Mouse (Mus musculus) forebrain, embryonic 13.5 days (tissue): ENCODE data around the gene Drd1. TPM values are rescaled to one million over a fixed set of nuclear protein-coding genes. Genes with fewer than 3 reads are reported as not detected.

Experiments
- ATAC-seq: fragments of 200-750 bp; cut with Nextera tagmentation; 2 replicates; pipeline ENCODE4 v1.8.0; 2017
- H3K27ac ChIP-seq: fragments of 300-500 bp; sonication (generic); 2 replicates; pipeline ENCODE4 v1.5.1; 2015; ENCODE audit warnings: inconsistent platforms, mild to moderate bottlenecking, moderate library complexity
- H3K27me3 ChIP-seq: fragments of 300-500 bp; sonication (generic); 2 replicates; pipeline ENCODE4 v1.6.1; 2015; ENCODE audit warnings: mild to moderate bottlenecking, inconsistent platforms
- H3K36me3 ChIP-seq: fragments of 300-500 bp; sonication (generic); 2 replicates; pipeline ENCODE4 v1.6.1; 2015; ENCODE audit warnings: mild to moderate bottlenecking, inconsistent platforms; ENCODE audit not compliant: poor library complexity, severe bottlenecking
- H3K4me1 ChIP-seq: fragments of 300-500 bp; sonication (generic); 2 replicates; pipeline ENCODE4 v1.6.1; 2015; ENCODE audit warnings: inconsistent platforms
- H3K4me2 ChIP-seq: fragments of 300-500 bp; sonication (generic); 2 replicates; pipeline ENCODE4 v1.6.1; 2015; ENCODE audit warnings: inconsistent platforms, mild to moderate bottlenecking, moderate library complexity
- H3K4me3 ChIP-seq: fragments of 300-500 bp; sonication (generic); 2 replicates; pipeline ENCODE4 v1.5.1; 2015; ENCODE audit warnings: mild to moderate bottlenecking, inconsistent platforms
- H3K9ac ChIP-seq: fragments of 300-500 bp; sonication (generic); 2 replicates; pipeline ENCODE4 v1.6.1; 2015; ENCODE audit warnings: mild to moderate bottlenecking, inconsistent platforms
- H3K9me3 ChIP-seq: fragments of 300-500 bp; sonication (generic); replicated peaks from 2 replicates; pipeline ENCODE4 v1.6.1; 2016; ENCODE audit warnings: inconsistent platforms
- WGBS: fragments of 180-500 bp; shearing (Covaris S2); methylation state at CpG from one replicate; pipeline ENCODE4 v1.1.7; 2015; 5-methylcytosine and 5-hydroxymethylcytosine counted together
- polyA plus RNA-seq: library from polyadenylated mRNA; unstranded; fragments of >200 nt; fragmentation: Nextera tagmentation; extraction: Ambion mirVana; gene quantifications from 2 replicates; pipeline ENCODE4 v1.2.1, GENCODE M21; 2015

Gene Drd1
- polyA plus RNA-seq, 1 experiment from 2014 or later: 3.4 TPM

DNA sequence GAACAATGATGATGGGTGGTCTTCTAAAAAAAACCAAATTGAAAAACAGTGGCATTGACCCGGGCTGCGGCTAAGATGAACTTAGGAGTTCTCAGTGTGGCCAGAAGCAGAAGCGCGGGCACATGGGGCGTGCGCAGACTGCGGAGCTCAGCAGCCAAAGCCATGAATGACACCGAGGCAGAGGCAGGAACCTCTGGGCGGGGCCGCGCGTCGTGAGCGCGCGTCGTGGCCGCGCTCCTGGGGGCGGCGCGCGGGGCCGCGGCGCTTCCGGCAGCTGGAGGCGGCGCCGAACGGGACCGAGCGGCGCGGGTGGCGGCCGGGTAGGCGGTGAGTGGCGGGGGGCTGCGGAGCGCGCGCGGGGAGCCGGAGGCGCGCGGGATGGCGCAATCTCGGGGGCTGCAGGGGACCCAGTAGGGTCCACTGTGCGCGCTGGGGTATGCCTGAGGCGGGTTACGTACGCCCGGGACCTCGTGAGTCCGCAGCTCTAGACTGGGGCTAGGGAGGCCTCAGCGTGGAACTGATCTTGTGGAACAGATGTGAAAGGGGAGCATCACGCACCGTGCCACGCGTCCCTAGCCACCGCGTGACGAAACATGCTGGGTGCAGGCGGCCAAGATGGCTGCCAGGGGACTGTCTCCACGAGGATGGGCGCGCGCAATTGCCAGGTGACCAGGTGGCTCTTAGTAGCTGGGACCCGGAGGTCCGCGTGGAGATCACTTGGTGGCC is 16.3 kb upstream of the Drd1 start, which contains the start of gene Sfxn1:
Gene Sfxn1, plus strand, starts transcription at position 264 of the 726 bp plus-strand sequence.
- WGBS: under 1% methylated on average over 67 of the region's 74 CpGs
- peak within 1 kb of the TSS; percentile 59 for H3K27ac ChIP-seq
- peak; percentile 87 for ATAC-seq

DNA sequence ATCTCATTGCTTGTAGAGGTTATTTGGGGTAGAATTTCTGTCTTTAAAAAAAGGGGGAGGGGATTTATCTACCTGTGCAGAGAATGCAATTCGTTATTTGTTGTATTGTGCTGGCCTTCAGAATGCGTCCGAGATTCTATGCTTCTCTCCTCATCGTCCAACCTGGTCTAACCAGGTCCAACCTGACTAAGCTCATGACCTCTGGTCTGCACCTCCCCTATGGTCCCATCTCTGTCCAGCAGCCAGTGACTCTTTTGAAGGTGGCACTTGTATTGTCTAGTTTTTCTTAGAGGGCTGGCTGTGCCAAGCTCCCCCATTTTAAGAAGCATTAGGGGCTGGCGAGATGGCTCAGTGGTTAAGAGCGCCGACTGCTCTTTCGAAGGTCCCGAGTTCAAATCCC is 15.5 kb upstream of the Drd1 start:
- Histone ChIP-seq H3K9me3 (no peaks in the 10 kb centered on the region), H3K4me3 (no peak overlapping the region), H3K4me2 (no peak overlapping the region), H3K9ac (no peak overlapping the region), H3K36me3 (no peaks in the 10 kb centered on the region), H3K27me3 (0 out of 2 replicates have a peak, but pooled peaks cover 2% of the 10 kb centered on the region), H3K4me1 (peaks cover 28% of the 10 kb centered on the region), H3K27ac (no peak overlapping the region)
- no peak for ATAC-seq
- 91% methylated on average over 9 of the region's 9 CpGs for WGBS

More for the DNA sequence above, 16.3 kb upstream of the Drd1 start, which contains the start of gene Sfxn1:
- peak within 1 kb of the TSS; percentile 81 for H3K9ac ChIP-seq
- peaks cover 28% of the 10 kb centered on the region for H3K4me1 ChIP-seq
- no peaks in the 10 kb centered on the region for H3K27me3 ChIP-seq
- H3K4me3 ChIP-seq: peak within 1 kb of the TSS; percentile 69
- H3K9me3 ChIP-seq: no peaks in the 10 kb centered on the region
- no peaks in the 10 kb centered on the region for H3K36me3 ChIP-seq
- peak within 1 kb of the TSS; percentile 70 for H3K4me2 ChIP-seq

DNA sequence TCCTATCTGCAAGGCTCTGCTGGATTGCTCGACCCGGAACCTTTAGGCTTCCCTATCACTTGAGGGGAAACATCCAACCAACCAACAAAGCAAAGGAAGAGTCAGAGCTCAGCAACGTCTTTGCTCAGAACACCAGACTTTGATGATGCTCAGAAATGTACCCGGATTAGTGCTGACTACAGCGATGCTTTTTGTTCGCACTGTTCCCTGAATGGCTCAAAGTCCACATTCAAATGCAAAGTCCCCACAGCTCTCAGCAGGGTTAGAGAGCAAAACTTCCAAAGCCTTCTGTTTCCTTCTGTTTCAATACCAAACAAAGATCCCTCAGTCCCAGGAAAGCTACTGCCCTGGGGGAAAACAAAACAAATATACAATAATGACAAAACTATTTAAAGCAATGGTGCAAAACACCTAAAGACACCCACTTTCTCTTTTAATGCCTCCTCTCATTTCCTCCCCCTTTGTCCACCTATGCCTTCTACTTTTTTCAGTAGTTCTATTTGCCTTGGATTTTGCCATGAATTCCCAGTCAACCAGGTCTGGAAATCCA is 12.2 kb upstream of the Drd1 start:
- ATAC-seq: no peak
- H3K9me3 ChIP-seq: no peaks in the 10 kb centered on the region
- no peak overlapping the region for H3K9ac ChIP-seq
- H3K4me3 ChIP-seq: no peak overlapping the region
- peaks cover 18% of the 10 kb centered on the region for H3K4me1 ChIP-seq
- H3K36me3 ChIP-seq: no peaks in the 10 kb centered on the region
- H3K27ac ChIP-seq: no peak overlapping the region; the same call in 1 of the 2 replicates
- no peak overlapping the region; the same call in 1 of the 2 replicates for H3K4me2 ChIP-seq
- WGBS: 5% methylated on average over 6 of the region's 6 CpGs
- peaks cover 12% of the 10 kb centered on the region; the same call in 1 of the 2 replicates for H3K27me3 ChIP-seq

DNA sequence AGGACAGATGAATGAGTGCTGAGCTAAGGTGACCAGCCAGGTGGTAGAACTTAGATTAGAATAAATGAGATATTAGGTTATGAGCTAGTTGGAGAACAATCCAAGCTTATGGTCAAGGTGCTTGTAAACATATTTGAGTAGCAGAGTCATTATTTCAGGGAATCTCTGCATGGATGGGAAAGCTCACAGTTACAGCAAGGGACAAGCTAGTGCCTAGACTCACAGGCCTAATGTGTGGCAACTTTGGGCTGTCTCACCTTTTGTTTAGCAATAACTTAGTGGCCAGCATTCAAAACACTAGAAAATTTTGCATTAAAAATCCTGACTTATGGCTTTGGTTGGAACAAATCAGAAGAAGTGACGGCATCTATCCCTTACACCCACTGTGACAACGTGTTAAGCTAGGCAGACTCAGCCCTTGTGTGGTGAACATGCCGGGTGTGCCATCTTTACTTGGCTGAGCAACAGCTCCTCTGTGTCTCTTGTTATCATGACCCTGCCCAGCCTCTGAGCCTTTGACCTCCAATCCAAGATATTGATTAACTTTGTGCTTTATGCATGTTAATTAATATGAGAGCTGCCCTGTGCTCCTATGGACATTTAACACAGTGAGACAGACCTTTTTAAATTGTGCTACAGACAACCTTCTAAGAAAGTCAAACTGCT is 10.7 kb upstream of the Drd1 start:
- H3K4me2 ChIP-seq: no peak overlapping the region
- WGBS: 84% methylated on average over 3 of the region's 3 CpGs
- no peak for ATAC-seq
- H3K27ac ChIP-seq: no peak overlapping the region
- peaks cover 12% of the 10 kb centered on the region; the same call in 1 of the 2 replicates for H3K27me3 ChIP-seq
- H3K36me3 ChIP-seq: no peaks in the 10 kb centered on the region
- H3K4me1 ChIP-seq: peaks cover 11% of the 10 kb centered on the region; the same call in 1 of the 2 replicates
- H3K9me3 ChIP-seq: no peaks in the 10 kb centered on the region
- no peak overlapping the region for H3K4me3 ChIP-seq
- H3K9ac ChIP-seq: no peak overlapping the region

DNA sequence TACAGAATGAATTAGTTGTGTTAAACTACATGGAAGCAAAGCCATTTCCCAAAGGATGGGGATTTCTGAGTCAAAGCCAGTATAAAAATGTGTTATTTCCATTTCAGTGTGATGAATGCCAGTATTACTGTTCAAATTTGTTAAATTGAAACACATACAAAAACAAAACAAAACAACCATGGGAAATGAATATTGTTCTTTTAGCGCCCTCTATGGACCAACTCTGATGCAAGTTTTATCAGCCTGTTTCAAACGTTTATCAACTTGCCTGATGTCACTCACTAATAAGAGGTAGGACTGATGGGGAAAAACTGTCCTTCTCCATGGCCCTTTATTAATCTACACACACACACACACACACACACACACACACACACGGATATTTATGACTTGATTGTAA is 7.8 kb upstream of the Drd1 start:
- Histone ChIP-seq H3K27me3 (peaks cover 17% of the 10 kb centered on the region; the same call in 1 of the 2 replicates), H3K9ac (no peak overlapping the region), H3K27ac (no peak overlapping the region), H3K9me3 (no peaks in the 10 kb centered on the region), H3K36me3 (no peaks in the 10 kb centered on the region), H3K4me2 (no peak overlapping the region), H3K4me3 (no peak overlapping the region), H3K4me1 (peaks cover 9% of the 10 kb centered on the region; the same call in 1 of the 2 replicates)
- no peak for ATAC-seq
- WGBS: 3% methylated on average over 3 of the region's 3 CpGs

DNA sequence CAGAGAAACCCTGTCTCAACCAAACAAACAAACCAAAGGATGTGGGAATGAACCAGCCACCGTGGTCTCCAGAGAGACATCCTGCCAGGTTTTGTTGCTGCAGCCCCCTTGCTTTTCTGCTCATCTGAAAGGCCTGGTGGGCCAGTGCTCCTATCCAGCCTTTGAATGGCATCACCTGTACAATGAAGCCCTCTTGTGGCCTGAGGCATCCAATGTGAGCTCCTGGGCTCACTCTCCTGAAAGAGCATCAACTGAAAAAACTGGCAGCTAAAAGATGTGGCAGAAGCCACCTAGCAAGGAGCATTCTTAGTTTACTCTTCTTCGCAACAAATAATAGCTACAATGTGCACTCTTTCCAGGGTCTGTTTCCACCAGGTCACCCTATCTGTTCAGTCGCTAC is 6.6 kb upstream of the Drd1 start:
- ATAC-seq: no peak
- Histone ChIP-seq H3K9ac (no peak overlapping the region), H3K27me3 (peaks cover 19% of the 10 kb centered on the region; the same call in 1 of the 2 replicates), H3K4me1 (no peaks in the 10 kb centered on the region), H3K4me2 (no peak overlapping the region), H3K36me3 (no peaks in the 10 kb centered on the region), H3K9me3 (no peaks in the 10 kb centered on the region), H3K27ac (no peak overlapping the region), H3K4me3 (no peak overlapping the region)
- WGBS: 91% methylated on average over 3 of the region's 3 CpGs

DNA sequence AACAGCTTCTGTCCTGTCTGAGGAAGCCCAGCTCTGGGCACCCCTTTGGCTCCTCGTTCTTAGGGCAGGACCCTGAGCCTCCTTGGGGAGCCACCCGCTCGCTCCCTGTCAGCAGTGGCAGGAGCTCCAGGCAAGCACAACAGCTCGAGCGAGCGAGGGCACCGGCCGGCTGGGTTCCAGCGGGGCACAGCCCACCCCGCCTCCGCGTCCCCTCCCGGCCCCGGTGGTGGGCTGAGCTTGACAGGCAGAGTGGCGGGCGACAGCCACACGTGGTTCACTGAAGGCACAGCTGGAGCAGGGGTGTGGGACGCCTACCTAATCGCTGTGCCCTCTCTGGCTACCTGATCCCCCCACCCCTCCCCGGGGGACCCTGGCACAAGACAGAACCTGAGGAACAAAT is 543 bp downstream of the Drd1 start:
- no peak overlapping the region for H3K27ac ChIP-seq
- peak overlapping the region; percentile 96 for H3K4me2 ChIP-seq
- ATAC-seq: peak; percentile 69
- H3K9ac ChIP-seq: peak overlapping the region; percentile 67
- H3K27me3 ChIP-seq: peaks cover 35% of the 10 kb centered on the region
- H3K36me3 ChIP-seq: no peaks in the 10 kb centered on the region
- WGBS: under 1% methylated on average over 20 of the region's 20 CpGs
- peak overlapping the region; percentile 49 for H3K4me3 ChIP-seq
- no peaks in the 10 kb centered on the region for H3K9me3 ChIP-seq
- H3K4me1 ChIP-seq: peaks cover 14% of the 10 kb centered on the region

DNA sequence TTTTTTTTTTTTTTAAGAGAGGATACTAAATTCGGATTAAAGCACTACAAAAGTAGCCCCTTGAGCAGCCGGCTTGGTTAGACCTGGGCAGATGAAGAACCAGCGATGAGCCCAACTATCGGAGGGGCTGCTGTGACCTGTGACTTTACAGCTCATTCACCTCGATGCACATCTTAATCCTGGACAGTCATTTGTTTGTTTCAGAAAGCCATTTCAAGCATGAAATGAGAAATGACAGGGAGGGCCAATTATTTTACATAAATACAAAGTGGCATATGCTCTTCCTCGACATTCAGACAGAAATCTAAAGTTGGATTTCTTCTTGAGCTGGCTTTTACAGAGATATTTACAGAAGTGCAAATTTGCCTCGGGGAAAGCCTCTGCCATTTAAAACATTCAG is 3.9 kb downstream of the Drd1 start:
- no peak overlapping the region for H3K4me3 ChIP-seq

DNA sequence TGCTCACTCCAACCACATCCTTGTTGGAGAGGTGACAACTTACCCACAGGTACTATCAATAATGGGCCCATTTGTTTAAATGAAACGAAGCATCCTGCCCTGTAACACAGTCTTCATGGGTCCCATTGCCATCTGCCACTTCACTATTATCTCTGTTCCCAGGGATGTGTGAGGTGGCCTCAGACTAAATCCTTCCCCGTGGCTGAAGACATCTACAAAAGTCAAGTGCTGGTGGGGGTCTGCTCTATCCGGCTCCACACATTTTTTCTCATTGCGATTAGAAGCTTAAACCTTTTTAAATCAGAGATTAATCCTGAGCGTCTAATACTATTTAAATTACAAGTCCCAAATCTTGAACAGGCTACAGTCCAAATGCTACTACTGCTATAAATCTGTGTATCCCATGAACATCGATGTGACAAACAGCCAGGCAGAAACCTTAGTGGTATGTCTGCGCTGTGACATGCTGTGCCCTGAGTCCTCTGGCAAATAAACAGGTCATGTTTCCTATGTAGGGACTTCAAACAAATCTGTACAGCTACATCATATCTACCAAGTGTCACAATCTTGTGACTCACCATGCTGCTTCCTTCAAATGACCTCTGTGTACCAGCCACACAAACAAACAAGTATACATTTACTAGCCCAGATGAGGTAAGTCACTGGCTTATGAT is 6.7 kb downstream of the Drd1 start:
- peaks cover 10% of the 10 kb centered on the region for H3K27me3 ChIP-seq
- H3K9ac ChIP-seq: no peak overlapping the region
- H3K36me3 ChIP-seq: no peaks in the 10 kb centered on the region
- H3K9me3 ChIP-seq: no peaks in the 10 kb centered on the region
- no peak overlapping the region for H3K27ac ChIP-seq
- H3K4me2 ChIP-seq: no peak overlapping the region
- ATAC-seq: no peak
- WGBS: 81% methylated on average over 7 of the region's 7 CpGs
- no peaks in the 10 kb centered on the region for H3K4me1 ChIP-seq
- no peak overlapping the region for H3K4me3 ChIP-seq

More for the DNA sequence above, 3.9 kb downstream of the Drd1 start:
- no peaks in the 10 kb centered on the region for H3K9me3 ChIP-seq
- H3K9ac ChIP-seq: no peak overlapping the region
- H3K4me1 ChIP-seq: peaks cover 14% of the 10 kb centered on the region
- no peak for ATAC-seq
- 35% methylated on average over 7 of the region's 7 CpGs for WGBS
- no peak overlapping the region for H3K27ac ChIP-seq
- no peaks in the 10 kb centered on the region for H3K36me3 ChIP-seq
- peak overlapping the region; percentile 14; the same call in 1 of the 2 replicates for H3K4me2 ChIP-seq
- peaks cover 28% of the 10 kb centered on the region for H3K27me3 ChIP-seq

DNA sequence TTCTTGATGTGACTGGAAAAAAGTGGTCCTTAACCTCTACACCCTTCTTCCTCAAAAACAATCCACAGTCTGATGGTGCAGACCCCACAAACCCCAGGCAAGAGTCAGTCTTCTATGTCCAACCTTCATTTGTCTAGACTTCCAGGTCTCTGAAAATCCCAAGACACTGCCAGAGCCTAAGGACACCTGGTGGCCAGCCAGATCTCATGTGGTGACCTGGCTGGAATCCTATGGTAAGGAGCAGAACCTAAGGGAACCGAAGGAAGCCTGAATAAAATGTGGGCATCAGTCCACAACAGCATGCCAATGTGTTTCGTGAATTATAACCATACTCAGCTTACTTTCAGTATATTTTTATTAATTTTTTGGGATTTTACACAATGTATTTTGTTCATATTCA is 15.2 kb downstream of the Drd1 start:
- H3K27ac ChIP-seq: no peak overlapping the region
- H3K9me3 ChIP-seq: no peaks in the 10 kb centered on the region
- no peak overlapping the region for H3K9ac ChIP-seq
- H3K27me3 ChIP-seq: no peaks in the 10 kb centered on the region
- H3K4me2 ChIP-seq: no peak overlapping the region
- no peaks in the 10 kb centered on the region for H3K4me1 ChIP-seq
- no peak for ATAC-seq
- H3K36me3 ChIP-seq: no peaks in the 10 kb centered on the region
- no peak overlapping the region for H3K4me3 ChIP-seq
- WGBS: 89% methylated on average over 2 of the region's 2 CpGs

DNA sequence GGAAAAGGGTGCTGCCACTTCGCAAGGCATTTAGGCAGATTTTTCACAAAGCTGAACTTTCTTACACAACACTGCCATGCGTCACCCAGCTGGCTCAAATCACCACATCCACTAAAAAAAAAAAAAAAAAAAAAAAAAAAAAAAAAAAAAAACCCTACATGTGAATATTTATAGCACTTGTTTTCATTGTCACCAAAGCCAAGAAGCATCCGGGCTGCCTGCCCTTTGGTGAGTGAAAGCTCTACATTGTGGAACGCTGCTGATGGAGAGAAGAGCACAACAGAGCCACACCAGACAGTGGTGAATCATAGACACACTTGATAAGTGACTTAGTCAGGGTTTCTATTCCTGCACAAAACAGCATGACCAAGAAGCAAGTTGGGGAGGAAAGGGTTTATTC is 17.6 kb downstream of the Drd1 start:
- Histone ChIP-seq H3K36me3 (no peaks in the 10 kb centered on the region), H3K4me1 (no peaks in the 10 kb centered on the region), H3K4me2 (no peak overlapping the region), H3K27me3 (no peaks in the 10 kb centered on the region), H3K4me3 (no peak overlapping the region), H3K27ac (no peak overlapping the region), H3K9ac (no peak overlapping the region), H3K9me3 (no peaks in the 10 kb centered on the region)
- WGBS: 84% methylated on average over 4 of the region's 4 CpGs
- ATAC-seq: no peak

DNA sequence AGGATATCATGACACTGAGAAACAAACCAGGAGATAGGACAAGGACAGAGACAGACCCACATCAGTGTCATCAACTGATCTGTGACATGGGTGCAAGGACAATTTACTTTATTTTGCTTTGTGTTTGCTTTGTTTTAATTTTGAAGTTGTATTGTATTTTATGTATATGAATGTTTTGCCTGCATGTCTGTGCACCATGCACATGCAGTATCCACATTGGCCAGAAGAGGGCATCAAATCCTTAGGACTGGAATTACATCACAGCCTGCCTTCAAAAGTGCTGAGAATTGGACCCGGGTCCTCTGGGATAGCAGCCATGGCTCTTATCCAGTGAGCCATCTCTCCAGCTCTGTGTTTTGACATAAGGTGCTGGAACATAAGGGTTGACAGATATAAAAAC is 20.0 kb downstream of the Drd1 start:
- 81% methylated on average over 1 of the region's 1 CpGs for WGBS

More for the DNA sequence above, 20.0 kb downstream of the Drd1 start:
- Histone ChIP-seq H3K27ac (no peak overlapping the region), H3K27me3 (no peaks in the 10 kb centered on the region), H3K4me2 (no peak overlapping the region), H3K9ac (no peak overlapping the region), H3K36me3 (no peaks in the 10 kb centered on the region), H3K9me3 (no peaks in the 10 kb centered on the region), H3K4me1 (no peaks in the 10 kb centered on the region), H3K4me3 (no peak overlapping the region)
- no peak for ATAC-seq
